Mouse (Mus musculus) ES-CJ7 (cell line): ENCODE data around the gene Ttll8.

Source experiments
- DNase-seq: peaks from one replicate; pipeline ENCODE4 v3.0.0; 2011; ENCODE audit warnings: low read depth, low spot score

Ttll8 gene

GRCm38 (mm10) chr15:88954368-88955072 lies at the start of gene Ttll8:
Gene Ttll8 (minus strand): TSS chr15:88954418.
- no peak for DNase-seq

DNA sequence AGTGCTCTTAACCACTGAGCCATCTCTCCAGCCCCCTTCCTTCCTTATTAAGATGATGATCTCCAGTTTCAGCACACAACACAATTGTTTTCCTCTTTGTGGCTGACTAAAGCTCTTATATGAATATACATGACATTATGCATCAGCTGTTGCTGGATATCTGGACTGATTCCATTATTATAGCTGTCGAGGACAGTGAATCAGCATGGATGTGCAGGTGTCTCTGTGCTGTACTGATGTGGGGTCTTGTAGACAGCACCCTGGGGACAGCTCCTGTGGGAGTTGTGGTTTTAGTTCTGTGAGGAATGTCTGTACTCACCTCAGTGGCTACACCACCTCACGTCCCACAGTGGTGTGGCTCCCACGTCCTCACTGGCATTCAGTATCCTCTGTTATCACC lies 47.0 kb upstream of the Ttll8 start:
- DNase-seq: no peak

GRCm38 (mm10) chr15:89000367-89000766 lies 46.1 kb upstream of the Ttll8 start:
- no peak for DNase-seq

GRCm38 (mm10) chr15:88999124-88999523 lies 44.9 kb upstream of the Ttll8 start:
- DNase-seq: no peak

DNA sequence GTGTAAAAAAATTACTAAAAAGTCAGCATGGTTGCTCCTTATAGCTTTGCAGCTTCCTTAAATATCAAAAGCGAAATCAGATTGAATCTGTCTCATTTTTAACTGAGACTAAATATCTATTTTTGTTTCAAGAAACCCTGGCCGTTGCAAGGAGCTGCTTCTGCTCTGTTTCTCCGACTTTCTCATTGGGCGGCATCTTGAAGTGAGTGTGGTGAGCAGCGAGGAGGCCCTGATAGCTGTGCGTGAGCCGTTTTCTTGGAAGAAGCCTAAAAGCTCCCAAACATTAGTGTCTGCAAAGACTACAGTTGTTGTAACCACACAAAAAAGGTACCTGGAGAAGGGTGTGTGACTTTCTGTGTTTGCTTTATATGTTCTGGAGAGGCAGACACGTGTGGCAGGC lies 44.4 kb upstream of the Ttll8 start:
- no peak for DNase-seq

GRCm38 (mm10) chr15:88989236-88989635 lies 35.0 kb upstream of the Ttll8 start:
- no peak for DNase-seq

- peak; percentile 82 for DNase-seq
Observed at GRCm38 (mm10) chr15:88982534-88983079, 28.4 kb upstream of the Ttll8 start, which contains the start of gene Mov10l1. Gene Mov10l1 (plus strand): TSS chr15:88982909.

DNA sequence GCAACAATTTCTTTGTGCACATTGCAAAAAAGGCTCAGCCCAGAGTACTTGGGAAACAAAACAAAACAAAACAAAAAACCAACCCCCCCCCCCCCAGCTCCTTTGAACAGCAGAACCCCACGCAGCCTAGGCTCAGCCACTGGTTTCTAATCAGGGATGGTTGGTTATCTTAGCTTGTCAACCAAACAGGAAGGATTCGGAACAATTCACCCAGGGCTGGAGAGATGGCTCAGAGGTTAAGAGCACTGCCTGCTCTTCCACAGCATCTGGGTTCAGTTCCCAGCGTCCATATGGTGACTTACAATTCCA lies 24.9 kb upstream of the Ttll8 start:
- DNase-seq: no peak

GRCm38 (mm10) chr15:88978281-88979137 lies 24.3 kb upstream of the Ttll8 start, which contains the start of gene Mlc1:
Gene Mlc1 (minus strand): TSS chr15:88979007.
- DNase-seq: no peak

DNA sequence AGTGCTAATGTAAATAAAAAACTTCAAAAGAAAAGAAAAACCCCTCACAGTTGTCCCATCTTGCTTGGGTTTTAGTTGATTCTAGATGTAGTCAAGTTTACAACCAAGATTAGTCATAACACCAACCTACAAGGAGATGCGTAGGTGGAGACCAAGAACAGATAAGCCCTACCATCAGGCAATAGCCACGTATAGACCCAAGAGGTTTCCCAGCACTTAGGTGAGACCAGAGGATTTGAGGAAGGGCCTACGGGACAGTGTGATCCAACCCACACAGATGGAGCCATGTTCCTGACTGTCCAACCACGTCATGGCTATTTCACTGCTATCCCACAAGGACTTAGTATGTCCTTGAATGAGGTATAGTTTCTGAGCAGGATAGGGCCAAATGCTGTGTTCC lies 18.1 kb upstream of the Ttll8 start:
- DNase-seq: no peak

DNA sequence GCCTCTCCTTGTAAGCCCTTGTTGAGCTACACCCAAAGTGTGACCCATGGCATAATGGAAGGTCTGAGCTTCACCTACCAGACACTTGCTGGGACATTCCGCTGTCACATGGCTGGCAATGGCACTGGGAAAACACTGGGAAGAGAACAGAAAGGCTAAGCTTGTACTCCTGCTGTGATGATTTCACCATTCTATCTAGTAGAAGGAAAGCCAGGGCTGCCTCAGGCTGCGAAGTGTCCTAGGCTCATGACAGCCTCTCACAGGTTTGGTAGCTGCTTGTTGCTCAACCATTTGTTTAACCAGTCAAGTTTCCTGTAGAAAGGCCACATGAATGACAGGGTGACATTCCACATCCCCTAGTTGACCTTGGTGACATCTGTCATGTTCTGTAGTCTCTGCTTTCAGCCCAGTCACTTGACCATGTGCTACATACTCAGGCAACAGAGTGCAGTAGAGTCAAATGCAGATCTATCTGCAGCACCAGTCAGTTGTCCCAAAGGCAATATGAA lies 9.9 kb upstream of the Ttll8 start:
- DNase-seq: no peak

GRCm38 (mm10) chr15:88957522-88957921 lies 3.3 kb upstream of the Ttll8 start:
- no peak for DNase-seq

- no peak for DNase-seq
Observed at GRCm38 (mm10) chr15:88955342-88955741, 1.1 kb upstream of the Ttll8 start.

GRCm38 (mm10) chr15:88951246-88951645 lies 3.0 kb downstream of the Ttll8 start:
- DNase-seq: no peak

DNA sequence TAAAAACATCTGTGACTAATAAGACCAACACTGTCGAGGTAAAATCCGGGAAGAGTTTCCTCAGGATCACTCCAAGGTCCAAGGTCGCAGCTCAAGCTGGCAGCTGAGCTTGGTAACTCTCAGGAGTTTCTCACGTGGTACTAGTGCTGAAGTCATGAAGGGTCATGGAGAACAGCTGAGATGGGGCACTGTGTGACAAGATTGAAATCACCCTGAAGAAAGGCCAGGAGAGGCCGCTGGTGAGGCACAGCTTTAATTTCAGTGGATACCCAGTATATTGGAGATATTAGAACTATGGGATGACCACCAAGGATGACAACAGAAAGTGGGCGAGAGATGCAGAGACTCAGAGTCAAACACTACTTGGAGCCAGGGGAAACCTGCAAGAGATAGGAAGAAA lies 7.4 kb downstream of the Ttll8 start:
- no peak for DNase-seq

DNA sequence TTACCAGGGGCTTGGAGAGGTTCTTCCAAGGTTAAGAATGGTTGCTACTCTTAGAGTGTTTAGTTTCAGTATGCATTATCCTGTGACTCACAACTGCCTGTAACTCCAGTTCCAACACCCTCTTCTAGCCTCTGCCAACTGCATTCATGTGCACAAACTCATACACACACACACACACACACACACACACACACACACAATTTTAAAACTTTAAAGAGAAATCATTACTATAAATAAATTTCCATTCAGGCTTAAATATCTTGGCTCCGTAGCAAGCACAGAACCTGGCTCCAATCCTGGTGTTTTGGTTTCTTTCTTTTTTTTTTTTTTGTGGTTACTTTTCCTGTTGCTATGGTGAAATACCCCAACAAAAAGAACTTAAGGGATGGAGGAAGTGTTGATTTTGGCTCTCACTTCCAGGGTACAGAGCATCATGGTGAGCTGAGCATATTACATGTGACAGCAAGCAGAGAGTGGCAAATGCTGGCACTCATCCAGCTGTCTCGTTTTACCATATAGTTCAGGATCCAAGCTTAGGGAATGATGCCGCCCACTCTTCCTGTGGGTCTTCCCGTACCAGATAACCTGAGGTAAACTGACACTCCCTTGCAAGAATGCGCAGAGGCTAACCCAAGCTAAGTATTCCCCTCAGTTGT lies 10.2 kb downstream of the Ttll8 start:
- no peak for DNase-seq

DNA sequence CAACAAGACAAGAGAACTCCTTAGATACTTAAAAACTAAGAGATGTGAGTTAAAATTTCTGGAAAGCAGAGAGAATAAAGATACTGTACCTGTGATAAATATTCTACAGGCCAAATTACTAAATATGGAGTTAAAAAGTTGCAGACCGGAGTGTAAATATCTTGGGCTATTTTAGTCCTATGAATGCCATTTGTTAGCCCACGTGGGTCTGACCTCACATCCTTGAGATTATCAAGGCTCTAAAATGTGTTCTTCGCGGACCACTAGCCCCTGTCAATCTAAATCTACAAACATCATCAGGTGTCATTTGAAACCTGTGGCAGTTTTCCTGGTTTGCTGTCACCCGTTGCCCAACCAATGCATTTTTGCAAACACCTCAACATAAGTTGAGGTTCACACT lies 11.4 kb downstream of the Ttll8 start:
- DNase-seq: no peak

DNA sequence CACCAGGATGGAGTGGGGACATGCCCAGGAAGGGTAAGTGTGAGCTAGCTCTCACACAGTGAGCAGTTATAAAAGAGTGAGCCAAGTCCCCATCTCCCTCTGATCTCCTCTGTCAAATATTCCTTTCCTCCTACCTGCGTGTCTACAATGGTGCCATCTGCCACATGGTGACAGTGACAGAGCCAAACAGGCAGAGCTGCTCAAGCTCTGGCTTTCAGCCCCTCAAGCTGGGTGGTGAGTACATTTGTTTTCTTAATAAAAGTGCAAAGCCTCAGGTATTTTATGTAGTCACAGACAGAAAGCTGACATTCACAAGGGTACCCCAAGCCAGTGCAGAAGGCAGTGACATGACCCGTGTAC lies 16.9 kb downstream of the Ttll8 start:
- no peak for DNase-seq

DNA sequence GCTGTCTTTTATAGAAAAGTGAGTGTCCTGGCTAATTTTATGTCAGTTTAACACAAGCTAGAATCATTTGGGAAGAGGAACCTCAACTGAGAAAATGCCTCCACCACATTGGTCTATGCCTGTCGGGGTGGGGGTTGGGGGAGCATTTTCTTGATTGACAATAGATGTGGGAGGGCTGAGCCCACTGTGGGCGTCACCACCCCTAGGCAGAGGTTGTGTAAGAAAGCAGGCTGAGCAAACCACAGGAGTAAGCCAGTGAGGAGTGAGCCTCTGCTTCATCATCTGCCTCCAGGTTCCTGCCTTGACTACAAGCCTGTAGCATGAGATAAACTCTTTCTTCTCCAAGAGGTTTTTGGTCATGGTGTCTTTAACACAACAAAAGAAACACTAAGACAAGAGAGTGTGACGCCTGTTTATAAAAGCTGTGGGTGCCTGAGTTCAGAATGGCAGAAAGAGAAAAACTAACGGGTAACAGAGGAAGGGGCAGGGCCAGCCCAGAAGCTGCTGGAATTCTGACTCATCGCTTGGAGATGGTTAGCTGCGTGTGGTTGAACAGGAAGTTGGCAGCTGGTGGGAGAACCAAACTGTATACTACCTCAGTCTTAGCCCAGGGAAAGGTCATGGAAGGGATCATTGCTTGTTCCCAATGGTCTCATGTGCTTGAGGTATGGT lies 17.5 kb downstream of the Ttll8 start:
- no peak for DNase-seq

DNA sequence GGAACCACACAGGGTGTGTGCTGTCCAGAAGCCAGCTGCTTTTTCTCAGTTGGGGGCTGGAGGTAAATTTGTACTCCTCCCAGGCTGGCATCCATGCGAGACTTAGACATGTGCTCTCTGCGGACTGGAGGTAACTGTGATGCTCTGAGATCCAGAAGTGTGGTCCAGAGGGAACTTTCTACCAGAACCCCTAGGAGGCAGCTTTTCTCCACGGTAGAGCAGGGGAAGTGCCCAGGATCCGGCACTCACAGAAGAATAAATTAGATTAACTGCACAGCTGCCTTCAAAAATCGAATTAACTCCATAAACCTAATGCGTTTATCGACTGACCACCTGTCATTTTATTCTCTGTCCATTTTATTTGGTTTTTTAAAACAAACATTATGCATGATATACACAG lies 20.1 kb downstream of the Ttll8 start:
- DNase-seq: no peak

DNA sequence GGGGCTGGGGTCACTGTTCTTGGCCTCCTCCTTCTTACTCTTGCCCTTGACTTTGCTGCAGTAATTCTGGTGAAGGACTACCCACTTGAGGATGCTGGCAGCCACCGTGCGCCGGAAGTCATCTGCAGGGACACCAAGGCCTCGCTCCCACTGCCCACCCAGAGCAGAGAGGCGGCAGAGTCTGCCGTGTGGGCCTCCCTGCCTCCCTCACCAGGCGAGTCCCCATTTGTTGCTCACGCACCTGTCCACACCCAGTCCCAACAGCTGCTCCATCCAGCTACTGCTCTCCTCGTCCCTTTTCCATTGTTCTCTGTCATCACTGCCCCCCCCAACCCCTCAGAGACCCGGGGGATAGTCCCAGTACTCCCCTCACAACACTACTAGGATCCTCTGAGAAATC lies 21.6 kb downstream of the Ttll8 start:
- no peak for DNase-seq

DNA sequence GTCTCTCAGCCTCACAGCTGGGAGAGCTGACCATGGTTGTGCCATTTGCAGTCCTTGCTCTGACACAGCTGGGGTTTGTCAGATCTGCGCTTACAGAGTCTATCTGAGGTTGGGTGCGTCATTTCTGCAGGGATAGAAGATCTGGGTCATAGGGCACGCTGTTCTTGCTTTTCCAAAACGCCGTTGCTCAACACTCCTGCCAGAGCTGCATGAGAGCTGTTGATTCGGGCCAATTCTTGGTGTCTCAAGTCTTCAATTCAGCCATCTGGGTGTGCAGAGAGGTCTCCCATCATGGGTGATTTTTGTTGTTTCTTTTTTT lies 32.3 kb downstream of the Ttll8 start:
- no peak for DNase-seq
